Mouse (Mus musculus): ENCODE measurements around the gene Olfr1141.

GRCm38 (mm10) chr2:87779183-87779582, 25.4 kb upstream of the Olfr1141 start, which contains the start of gene Olfr152:
- no peak for TF ChIP-seq CTCF (conservative IDR thresholded peaks at IDR 0.05; ENCODE audit: insufficient read depth, insufficient read length, low read depth, low read length)
- no peak for TF ChIP-seq POLR2A (IDR thresholded peaks at IDR 0.05; ENCODE audit: low read depth, low read length)

All from kidney, adult 2 months (tissue).